Mouse (Mus musculus) limb, embryonic 11.5 days (tissue): ENCODE data around the gene Zdhhc19. TPM values are rescaled to one million over a fixed set of nuclear protein-coding genes. Genes with fewer than 3 reads are reported as not detected.

ENCODE experiments used
- ATAC-seq: fragments of 200-750 bp; cut with Nextera tagmentation; 2 replicates; pipeline ENCODE4 v1.8.0; 2017; ENCODE audit warnings: low read depth; ENCODE audit not compliant: insufficient number of reproducible peaks, low FRiP score, low TSS enrichment
- DNase-seq: peaks from one replicate; pipeline ENCODE4 v3.0.0-alpha.2; 2015; ENCODE audit warnings: low spot score
- H3K27ac ChIP-seq: fragments of 300-500 bp; sonication (generic); replicated peaks from 2 replicates; pipeline ENCODE4 v1.5.1; 2014; ENCODE audit warnings: low read depth, mild to moderate bottlenecking, low read length
- H3K27me3 ChIP-seq: fragments of 300-500 bp; sonication (generic); 2 replicates; pipeline ENCODE4 v1.6.1; 2014; ENCODE audit warnings: mild to moderate bottlenecking, low read length, mixed read lengths; ENCODE audit not compliant: control insufficient read depth, insufficient read depth
- H3K36me3 ChIP-seq: fragments of 300-500 bp; sonication (generic); 2 replicates; pipeline ENCODE4 v1.6.1; 2014; ENCODE audit warnings: mild to moderate bottlenecking, low read length, moderate library complexity, mixed read lengths; ENCODE audit not compliant: control insufficient read depth, insufficient read depth
- H3K4me1 ChIP-seq: fragments of 300-500 bp; sonication (generic); 2 replicates; pipeline ENCODE4 v1.6.1; 2014; ENCODE audit warnings: low read length, mixed read lengths; ENCODE audit not compliant: control insufficient read depth, insufficient read depth
- H3K4me2 ChIP-seq: fragments of 300-500 bp; sonication (generic); 2 replicates; pipeline ENCODE4 v1.6.1; 2014; ENCODE audit warnings: low read depth, mild to moderate bottlenecking, moderate library complexity; ENCODE audit not compliant: severe bottlenecking
- H3K4me3 ChIP-seq: fragments of 300-500 bp; sonication (generic); 2 replicates; pipeline ENCODE4 v1.5.1; 2014; ENCODE audit warnings: low read depth, low read length
- H3K9ac ChIP-seq: fragments of 300-500 bp; sonication (generic); 2 replicates; pipeline ENCODE4 v1.6.1; 2014; ENCODE audit warnings: mild to moderate bottlenecking, low read length
- H3K9me3 ChIP-seq: fragments of 300-500 bp; sonication (generic); 2 replicates; pipeline ENCODE4 v1.6.1; 2016; ENCODE audit warnings: low read length; ENCODE audit not compliant: control insufficient read depth
- WGBS: fragments of 180-500 bp; shearing (Covaris S2); extraction: QIAGEN DNeasy Blood & Tissue Kit; methylation state at CpG from one replicate; pipeline ENCODE4 v1.1.7; 2014; 5-methylcytosine and 5-hydroxymethylcytosine counted together
- polyA plus RNA-seq: library from polyadenylated mRNA; unstranded; fragments of >200 nt; fragmentation: Nextera tagmentation; extraction: Ambion mirVana; gene quantifications from 2 replicates; pipeline ENCODE4 v1.2.1, GENCODE M21; 2014

The Zdhhc19 gene
- polyA plus RNA-seq, 1 experiment from 2014 or later, result not detected

DNA sequence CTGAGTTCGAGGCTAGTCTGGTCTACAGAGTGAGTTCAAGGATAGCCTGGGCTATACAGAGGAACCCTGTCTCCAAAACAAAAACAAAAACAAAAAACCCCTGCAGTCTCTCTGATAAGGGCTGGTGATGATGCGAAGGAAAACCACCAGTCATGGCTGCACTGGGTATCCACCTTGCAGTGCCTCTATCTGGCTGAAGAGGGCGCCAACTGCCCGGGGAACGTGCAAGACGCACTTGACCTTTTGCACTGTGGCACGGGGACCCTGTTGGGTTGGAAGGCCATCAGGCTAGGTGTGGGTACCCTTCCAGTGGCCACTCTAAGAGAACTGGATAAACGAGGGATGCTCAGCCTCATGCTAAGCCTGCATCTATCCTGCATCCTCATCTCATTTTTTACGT, 11.3 kb downstream of the Zdhhc19 start:
- Histone ChIP-seq H3K9me3 (no peaks in the 10 kb centered on the region), H3K9ac (no peak overlapping the region), H3K36me3 (no peaks in the 10 kb centered on the region), H3K4me1 (0 out of 2 replicates have a peak, but pooled peaks cover 8% of the 10 kb centered on the region), H3K27ac (no peak overlapping the region), H3K4me3 (no peak overlapping the region), H3K4me2 (no peak overlapping the region), H3K27me3 (no peaks in the 10 kb centered on the region)
- no peak for ATAC-seq
- 20% methylated on average over 9 of the region's 9 CpGs for WGBS
- peak; percentile 80 for DNase-seq

DNA sequence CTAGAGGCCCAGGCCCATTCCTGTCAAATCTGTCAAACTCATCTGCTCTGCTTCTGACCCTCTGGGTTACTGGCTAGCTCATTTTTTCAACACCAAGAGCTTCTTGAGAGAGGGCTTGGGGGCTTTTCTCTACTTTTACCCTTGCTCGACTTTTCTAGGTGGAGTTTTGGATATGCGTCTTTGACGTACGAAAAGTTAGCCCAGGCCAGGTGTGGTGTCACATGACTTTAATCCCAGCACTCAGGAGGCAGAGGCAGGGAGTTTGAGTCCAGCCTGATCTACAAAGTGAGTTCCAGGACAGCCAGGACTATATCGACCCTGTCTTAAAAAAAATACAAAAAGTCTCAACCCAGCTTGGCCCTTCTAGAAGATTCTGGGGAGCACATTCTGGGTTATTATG, 12.0 kb downstream of the Zdhhc19 start:
- Histone ChIP-seq H3K27me3 (no peaks in the 10 kb centered on the region), H3K9me3 (no peaks in the 10 kb centered on the region), H3K4me1 (peaks cover 10% of the 10 kb centered on the region; the same call in 1 of the 2 replicates), H3K27ac (no peak overlapping the region), H3K4me2 (no peak overlapping the region), H3K36me3 (no peaks in the 10 kb centered on the region), H3K9ac (no peak overlapping the region), H3K4me3 (no peak overlapping the region)
- DNase-seq (no peak), ATAC-seq (no peak)
- 87% methylated on average over 5 of the region's 5 CpGs for WGBS

DNA sequence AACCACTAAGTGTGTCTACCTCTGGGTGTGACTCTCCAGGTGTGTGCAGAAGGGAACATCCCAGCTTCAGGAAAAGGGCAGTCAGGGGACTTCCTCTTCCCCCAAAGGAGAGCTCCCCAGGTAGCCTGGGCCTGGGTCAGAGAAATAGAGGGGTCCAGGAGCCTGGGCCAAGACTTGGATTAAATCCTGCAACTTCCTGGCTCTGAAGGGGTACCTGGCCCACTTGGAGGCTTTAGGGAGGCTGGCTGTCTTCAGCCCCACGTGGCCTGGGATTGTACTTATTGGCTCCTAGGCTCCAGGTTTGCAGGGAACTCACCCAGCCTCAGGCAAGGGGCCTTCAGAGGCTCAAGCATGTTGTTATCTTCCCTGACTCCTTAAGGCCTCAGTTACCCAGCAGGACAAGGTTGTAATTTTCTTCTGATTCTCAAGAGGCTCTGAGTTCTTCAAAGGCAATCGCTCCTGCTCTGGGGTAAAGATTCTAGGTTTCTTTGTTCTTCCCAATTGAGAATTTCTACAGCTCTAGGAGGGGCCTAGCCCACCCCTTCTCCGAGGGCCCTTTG, 12.5 kb downstream of the Zdhhc19 start:
- WGBS, result 52% methylated on average over 3 of the region's 3 CpGs
- Histone ChIP-seq H3K27ac (0 out of 2 replicates have a peak overlapping the region, but pooled peaks have one; percentile 45), H3K36me3 (no peaks in the 10 kb centered on the region), H3K4me1 (peaks cover 10% of the 10 kb centered on the region; the same call in 1 of the 2 replicates), H3K27me3 (no peaks in the 10 kb centered on the region), H3K4me3 (no peak overlapping the region), H3K9me3 (no peaks in the 10 kb centered on the region), H3K4me2 (no peak overlapping the region), H3K9ac (no peak overlapping the region)
- no peak for DNase-seq
- ATAC-seq, result no peak

DNA sequence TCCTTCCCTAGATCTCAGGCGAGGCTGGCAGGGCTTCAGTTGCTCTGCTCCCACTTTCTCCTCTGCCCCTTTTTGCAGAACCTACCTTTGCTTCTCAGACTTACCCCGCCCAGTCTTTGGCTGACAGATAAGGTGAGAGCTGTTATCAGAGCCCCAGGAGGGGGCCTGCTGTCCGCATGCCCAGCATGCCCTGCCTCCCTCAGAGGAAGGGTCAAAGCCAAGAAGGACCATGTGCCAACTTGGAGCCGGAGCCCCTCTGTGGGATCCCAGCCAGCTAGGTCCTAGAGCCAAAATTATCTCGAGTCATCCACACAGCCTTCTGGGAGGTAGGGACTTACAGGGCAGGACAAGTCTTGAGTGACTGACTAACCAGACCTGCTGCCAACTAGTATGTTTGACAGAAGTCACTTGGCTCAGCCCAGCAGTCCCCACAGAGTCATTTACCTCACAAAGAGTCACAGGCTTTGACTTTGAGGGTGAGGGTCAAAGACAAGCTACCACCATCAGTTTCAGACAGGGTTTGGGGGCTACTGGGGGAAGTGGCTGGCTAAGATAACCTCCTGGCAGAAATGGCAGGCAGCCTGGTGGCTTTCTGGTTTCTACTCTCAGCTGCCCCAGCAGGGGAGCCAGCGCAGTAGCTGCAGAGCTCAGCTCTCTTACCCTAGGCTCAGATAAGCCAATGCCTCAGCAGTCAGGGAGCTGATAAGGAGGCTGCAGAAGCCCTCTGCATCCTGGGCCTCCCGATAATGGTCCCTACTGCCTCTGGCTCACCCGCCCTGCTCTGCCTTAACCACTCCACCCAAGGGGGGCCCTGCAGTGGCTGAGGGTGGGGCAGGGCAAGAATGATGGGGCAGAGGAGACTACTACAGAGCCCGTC, 13.2 kb downstream of the Zdhhc19 start:
- Histone ChIP-seq H3K27ac (no peak overlapping the region), H3K4me3 (no peak overlapping the region), H3K36me3 (no peaks in the 10 kb centered on the region), H3K9ac (no peak overlapping the region), H3K4me1 (peaks cover 8% of the 10 kb centered on the region; the same call in 1 of the 2 replicates), H3K4me2 (no peak overlapping the region), H3K27me3 (no peaks in the 10 kb centered on the region), H3K9me3 (no peaks in the 10 kb centered on the region)
- ATAC-seq (0 out of 2 replicates have a peak, but pooled peaks have one; percentile 31), DNase-seq (no peak)
- 63% methylated on average over 8 of the region's 9 CpGs for WGBS

DNA sequence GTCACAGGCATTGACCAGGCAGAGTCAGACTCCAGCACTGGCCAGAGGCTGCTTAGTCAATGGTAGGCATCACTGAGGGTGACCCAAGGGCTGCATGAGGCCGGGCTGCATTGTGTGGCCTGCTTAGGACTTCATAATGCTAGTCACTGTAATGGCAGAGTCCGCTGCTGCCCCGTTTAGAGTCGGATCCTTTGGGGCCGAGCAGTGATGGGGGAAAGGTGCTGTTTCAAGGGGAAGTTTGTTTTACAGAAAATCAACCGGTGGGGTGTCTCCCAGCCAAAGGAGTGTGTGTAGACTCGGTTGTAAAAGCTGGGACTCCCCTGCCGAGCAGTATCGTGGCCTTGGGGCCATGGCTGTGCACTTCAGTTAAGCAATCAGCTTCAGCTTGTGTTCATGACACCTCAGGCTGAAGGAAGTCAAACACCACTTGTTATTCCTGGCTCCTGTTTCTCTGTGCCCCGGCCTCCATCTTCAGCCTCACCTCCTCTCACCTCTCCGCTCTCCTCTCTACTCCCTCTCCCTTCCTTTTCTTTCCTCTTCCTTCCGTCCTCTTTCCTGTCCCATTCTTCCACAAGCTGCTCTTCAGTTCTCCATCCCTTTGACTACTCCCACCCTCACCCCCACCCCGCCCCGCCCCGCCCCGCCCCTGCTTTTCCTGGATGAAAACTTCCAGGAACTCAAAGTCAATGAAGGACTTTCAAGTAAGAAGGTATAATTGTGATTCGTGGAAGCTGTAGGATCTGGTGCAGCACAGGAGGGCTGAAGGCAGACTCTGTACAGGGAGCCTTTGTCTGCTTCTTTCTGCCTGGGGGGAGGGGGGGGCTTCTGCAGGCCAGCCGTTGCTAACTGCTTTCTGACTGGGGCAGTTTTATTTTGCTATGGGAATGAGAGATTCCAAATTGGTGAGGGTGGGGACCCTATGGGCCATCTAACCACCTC, 14.6 kb downstream of the Zdhhc19 start:
- Histone ChIP-seq H3K9me3 (no peaks in the 10 kb centered on the region), H3K36me3 (no peaks in the 10 kb centered on the region), H3K4me1 (peaks cover 14% of the 10 kb centered on the region; the same call in 1 of the 2 replicates), H3K27me3 (no peaks in the 10 kb centered on the region), H3K4me3 (no peak overlapping the region), H3K27ac (peak overlapping the region; percentile 30; the same call in 1 of the 2 replicates), H3K4me2 (no peak overlapping the region), H3K9ac (peak overlapping the region; percentile 9; the same call in 1 of the 2 replicates)
- 67% methylated on average over 18 of the region's 18 CpGs for WGBS
- ATAC-seq (no peak), DNase-seq (no peak)

DNA sequence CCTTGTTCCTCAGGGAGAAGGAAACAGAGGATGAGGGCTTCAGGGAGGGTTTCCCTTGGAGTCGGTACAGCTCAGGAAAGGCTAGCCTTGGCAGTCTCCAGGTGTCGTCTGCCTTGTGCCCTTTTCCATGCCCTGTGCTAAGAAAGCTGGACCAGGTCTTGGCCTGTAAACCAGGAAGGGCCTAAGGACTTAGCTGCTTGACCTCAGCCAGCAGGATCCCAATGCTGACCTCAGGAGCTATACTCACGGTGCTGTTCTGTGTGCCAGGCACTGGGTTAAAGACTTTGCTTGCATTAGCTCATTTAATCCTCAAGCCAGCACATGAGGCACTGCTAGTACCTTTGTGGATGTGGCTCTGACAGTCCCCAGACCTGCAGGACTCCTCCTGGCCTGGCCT, 15.3 kb downstream of the Zdhhc19 start:
- no peak for ATAC-seq
- no peak overlapping the region for H3K4me3 ChIP-seq

DNA sequence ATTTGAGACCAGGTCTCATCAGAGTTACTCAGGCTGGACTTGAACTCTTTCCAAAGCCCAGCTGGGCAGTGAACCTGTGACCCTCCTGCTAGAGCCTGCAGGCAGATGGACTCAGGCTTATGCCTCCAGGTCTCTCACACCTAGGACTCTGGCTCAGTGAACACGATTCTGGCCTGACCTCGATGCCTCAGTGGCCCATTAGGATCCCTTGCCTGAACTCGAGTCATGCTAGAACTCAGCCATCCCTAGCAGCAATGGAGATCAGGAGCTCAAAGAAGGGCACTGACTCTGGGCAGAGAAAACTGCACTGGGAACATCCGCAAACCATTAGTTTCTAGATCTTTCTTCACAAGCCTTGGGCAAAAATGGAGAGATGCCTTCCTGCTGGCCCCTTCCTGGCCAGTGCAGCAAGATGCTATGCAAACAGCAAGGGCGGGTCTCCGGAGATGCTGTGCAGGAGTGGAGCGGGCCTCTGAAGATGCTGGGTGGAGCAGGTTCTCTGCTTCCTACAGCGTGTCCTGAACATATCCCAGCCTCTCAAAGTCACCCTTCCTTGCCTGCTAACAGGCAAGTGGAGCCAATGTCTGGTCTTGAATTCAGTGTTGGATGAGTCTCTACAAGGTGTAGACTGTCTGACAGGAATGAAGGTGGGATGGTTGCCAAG, 15.9 kb downstream of the Zdhhc19 start:
- DNase-seq (no peak), ATAC-seq (no peak)
- Histone ChIP-seq H3K36me3 (no peaks in the 10 kb centered on the region), H3K9ac (no peak overlapping the region), H3K4me1 (peaks cover 20% of the 10 kb centered on the region), H3K27me3 (no peaks in the 10 kb centered on the region), H3K4me3 (no peak overlapping the region), H3K4me2 (no peak overlapping the region), H3K9me3 (no peaks in the 10 kb centered on the region), H3K27ac (no peak overlapping the region)
- WGBS, result 95% methylated on average over 8 of the region's 8 CpGs

More for the DNA sequence above, 15.3 kb downstream of the Zdhhc19 start:
- H3K9ac ChIP-seq, result peak overlapping the region; percentile 12; the same call in 1 of the 2 replicates
- peak overlapping the region; percentile 30; the same call in 1 of the 2 replicates for H3K27ac ChIP-seq
- no peak for DNase-seq
- H3K4me2 ChIP-seq, result no peak overlapping the region
- peaks cover 16% of the 10 kb centered on the region for H3K4me1 ChIP-seq
- H3K27me3 ChIP-seq, result no peaks in the 10 kb centered on the region
- no peaks in the 10 kb centered on the region for H3K9me3 ChIP-seq
- H3K36me3 ChIP-seq, result no peaks in the 10 kb centered on the region
- 84% methylated on average over 3 of the region's 3 CpGs for WGBS
